Mouse (Mus musculus) stomach, embryonic 14.5 days (tissue): ENCODE results near the gene Hcfc2. TPM values are rescaled to one million over a fixed set of nuclear protein-coding genes. Genes with fewer than 3 reads are reported as not detected.

ENCODE experiments used
- ATAC-seq: fragments of 200-750 bp; cut with Nextera tagmentation; 2 replicates; pipeline ENCODE4 v1.8.0; 2017; ENCODE audit warnings: low read depth, moderate TSS enrichment; ENCODE audit not compliant: insufficient number of reproducible peaks, insufficient read depth, low FRiP score
- H3K27ac ChIP-seq: fragments of 300-500 bp; sonication (generic); 2 replicates; pipeline ENCODE4 v1.5.1; 2014; ENCODE audit warnings: mild to moderate bottlenecking, low read length, moderate library complexity, mixed read lengths
- H3K27me3 ChIP-seq: fragments of 300-500 bp; sonication (generic); 2 replicates; pipeline ENCODE4 v1.6.1; 2014; ENCODE audit warnings: low read length, control low read depth, mixed read lengths; ENCODE audit not compliant: control insufficient read depth, insufficient read depth
- H3K36me3 ChIP-seq: fragments of 300-500 bp; sonication (generic); 2 replicates; pipeline ENCODE4 v1.6.1; 2014; ENCODE audit warnings: mild to moderate bottlenecking, control low read depth, low read length, moderate library complexity, mixed read lengths; ENCODE audit not compliant: control insufficient read depth, insufficient read depth
- H3K4me1 ChIP-seq: fragments of 300-500 bp; sonication (generic); 2 replicates; pipeline ENCODE4 v1.6.1; 2014; ENCODE audit warnings: low read length, control low read depth, mixed read lengths; ENCODE audit not compliant: control insufficient read depth, insufficient read depth
- H3K4me2 ChIP-seq: fragments of 300-500 bp; sonication (generic); replicated peaks from 2 replicates; pipeline ENCODE4 v1.6.1; 2014; ENCODE audit warnings: low read depth, low read length, control low read depth
- H3K4me3 ChIP-seq: fragments of 300-500 bp; sonication (generic); 2 replicates; pipeline ENCODE4 v1.5.1; 2014; ENCODE audit warnings: low read depth, low read length, control low read depth
- H3K9ac ChIP-seq: fragments of 300-500 bp; sonication (generic); replicated peaks from 2 replicates; pipeline ENCODE4 v1.6.1; 2014; ENCODE audit warnings: low read depth, mild to moderate bottlenecking, control low read depth, low read length, moderate library complexity, mixed read lengths
- H3K9me3 ChIP-seq: fragments of 300-500 bp; sonication (generic); 2 replicates; pipeline ENCODE4 v1.6.1; 2016; ENCODE audit warnings: low read depth, low read length, control low read depth; ENCODE audit not compliant: control insufficient read depth
- WGBS: fragments of 180-500 bp; shearing (Covaris S2); extraction: QIAGEN DNeasy Blood & Tissue Kit; methylation state at CpG from one replicate; pipeline ENCODE4 v1.1.7; 2014; 5-methylcytosine and 5-hydroxymethylcytosine counted together
- polyA plus RNA-seq: library from polyadenylated mRNA; unstranded; fragments of >200 nt; fragmentation: Nextera tagmentation; extraction: Ambion mirVana; gene quantifications from 2 replicates; pipeline ENCODE4 v1.2.1, GENCODE M21; 2014

The Hcfc2 gene
- polyA plus RNA-seq, 1 experiment from 2014 or later, result 37.1 TPM

DNA sequence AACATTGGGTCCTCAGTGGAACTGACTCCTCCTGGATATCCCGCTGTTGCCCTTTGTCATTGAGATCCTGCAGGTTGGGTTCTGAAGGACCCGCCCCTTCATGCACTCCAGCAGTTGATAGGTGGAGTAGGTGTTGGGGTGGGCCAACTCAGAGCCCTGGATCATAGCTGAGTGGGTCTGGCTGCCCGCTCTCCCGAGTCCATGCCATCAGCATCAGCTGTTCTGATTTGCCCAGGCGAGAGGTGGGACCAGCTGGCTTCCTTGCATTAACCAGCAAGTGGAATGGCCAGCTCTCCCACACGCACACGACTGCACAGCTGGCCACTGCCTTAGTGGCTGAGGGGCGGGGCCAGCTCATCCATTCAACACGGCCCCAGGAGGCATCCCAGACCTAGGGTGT lies 72.9 kb downstream of the Hcfc2 start:
- no peaks in the 10 kb centered on the region for H3K36me3 ChIP-seq
- no peak overlapping the region for H3K9ac ChIP-seq
- no peak overlapping the region for H3K27ac ChIP-seq
- peak; percentile 51; the same call in 1 of the 2 replicates for ATAC-seq
- 26% methylated on average over 9 of the region's 9 CpGs for WGBS
- no peak overlapping the region for H3K4me2 ChIP-seq
- H3K9me3 ChIP-seq, result no peaks in the 10 kb centered on the region
- no peak overlapping the region for H3K4me3 ChIP-seq
- H3K4me1 ChIP-seq, result 0 out of 2 replicates have a peak, but pooled peaks cover 4% of the 10 kb centered on the region
- no peaks in the 10 kb centered on the region for H3K27me3 ChIP-seq

DNA sequence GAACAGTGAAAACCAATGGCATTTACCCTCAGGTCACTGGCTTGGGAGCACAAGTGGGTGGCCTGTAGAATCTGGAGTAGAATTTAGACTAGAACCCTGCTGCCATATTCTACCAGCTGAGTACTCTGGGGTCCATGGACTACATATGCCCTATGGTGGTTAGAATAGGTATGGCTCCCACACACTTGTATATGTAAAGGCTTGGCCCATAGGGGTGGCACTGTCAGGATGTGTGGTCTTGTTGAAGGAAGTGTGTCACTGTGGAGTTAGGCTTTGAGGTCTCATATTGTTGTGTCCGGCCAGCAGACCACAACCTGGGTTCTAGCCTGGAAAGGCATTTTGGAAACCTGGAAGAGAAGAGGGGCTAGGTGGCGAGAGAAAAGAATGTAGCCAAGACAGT lies 74.8 kb downstream of the Hcfc2 start:
- Histone ChIP-seq H3K36me3 (no peaks in the 10 kb centered on the region), H3K9ac (no peak overlapping the region), H3K4me3 (no peak overlapping the region), H3K4me2 (no peak overlapping the region), H3K27me3 (no peaks in the 10 kb centered on the region), H3K27ac (no peak overlapping the region), H3K9me3 (no peaks in the 10 kb centered on the region), H3K4me1 (no peaks in the 10 kb centered on the region)
- ATAC-seq, result no peak
- 98% methylated on average over 2 of the region's 2 CpGs for WGBS

DNA sequence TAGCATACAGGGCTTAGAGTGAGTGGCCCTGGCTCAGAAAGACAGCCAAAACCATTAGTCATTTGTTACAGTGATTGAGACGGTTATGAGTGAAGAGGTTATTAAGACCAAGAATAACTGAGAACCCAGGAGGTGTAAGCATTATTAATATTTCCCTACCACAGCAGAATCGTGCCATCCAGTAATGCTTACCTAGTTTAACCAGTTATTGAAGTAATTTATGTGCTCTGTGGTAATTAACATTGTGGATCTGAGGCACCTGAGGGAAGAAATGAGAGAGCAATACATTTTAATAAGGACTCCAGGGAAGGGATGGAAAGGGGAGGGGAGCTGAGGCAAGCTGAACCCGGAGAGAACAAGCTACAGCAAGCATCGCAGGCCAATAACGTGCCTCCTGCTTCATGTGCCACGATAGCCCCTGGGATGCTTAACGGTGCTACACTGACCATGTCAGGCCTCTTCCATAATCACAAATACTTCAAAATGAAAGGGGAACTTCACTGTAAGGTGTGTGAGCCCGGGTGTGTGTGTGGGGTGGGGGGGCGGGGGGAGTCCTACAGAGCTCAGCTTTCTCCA lies 75.7 kb downstream of the Hcfc2 start:
- Histone ChIP-seq H3K27me3 (no peaks in the 10 kb centered on the region), H3K9ac (no peak overlapping the region), H3K9me3 (no peaks in the 10 kb centered on the region), H3K4me3 (no peak overlapping the region), H3K4me1 (no peaks in the 10 kb centered on the region), H3K4me2 (no peak overlapping the region), H3K27ac (no peak overlapping the region), H3K36me3 (no peaks in the 10 kb centered on the region)
- WGBS, result 70% methylated on average over 9 of the region's 9 CpGs
- ATAC-seq, result no peak

DNA sequence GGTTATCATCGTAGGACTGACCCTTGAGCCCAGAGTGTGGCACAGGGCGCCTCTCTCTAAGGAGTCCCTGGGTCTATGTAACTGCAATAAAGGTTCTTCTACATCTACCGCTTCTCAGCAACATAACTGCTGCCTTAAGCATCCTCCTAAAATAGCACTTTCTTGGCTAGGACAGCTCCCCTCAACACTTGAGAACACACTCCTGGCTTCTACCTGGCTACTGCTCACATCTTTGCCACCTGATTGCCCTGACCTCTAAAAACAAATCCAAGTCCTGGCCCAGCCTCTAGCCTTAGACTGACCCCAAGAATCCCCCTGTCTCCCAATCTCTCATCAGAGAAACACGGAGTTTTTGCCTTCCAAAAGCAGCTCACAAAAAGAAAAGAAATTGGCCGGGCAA lies 78.9 kb downstream of the Hcfc2 start:
- Histone ChIP-seq H3K9me3 (no peaks in the 10 kb centered on the region), H3K9ac (no peak overlapping the region), H3K4me2 (no peak overlapping the region), H3K27me3 (no peaks in the 10 kb centered on the region), H3K4me3 (no peak overlapping the region), H3K4me1 (no peaks in the 10 kb centered on the region), H3K36me3 (no peaks in the 10 kb centered on the region), H3K27ac (no peak overlapping the region)
- ATAC-seq, result no peak
- WGBS, result 90% methylated on average over 5 of the region's 5 CpGs

- no peak overlapping the region for H3K4me3 ChIP-seq
- no peak for ATAC-seq
- H3K27me3 ChIP-seq, result no peaks in the 10 kb centered on the region
- no peaks in the 10 kb centered on the region for H3K4me1 ChIP-seq
- WGBS, result 55% methylated on average over 2 of the region's 2 CpGs
- no peak overlapping the region for H3K4me2 ChIP-seq
- no peak overlapping the region for H3K27ac ChIP-seq
- no peak overlapping the region for H3K9ac ChIP-seq
- no peaks in the 10 kb centered on the region for H3K36me3 ChIP-seq
- no peaks in the 10 kb centered on the region for H3K9me3 ChIP-seq
These were observed 81.1 kb downstream of the Hcfc2 start for GRCm38 (mm10) chr10:82777075-82777474.

- no peaks in the 10 kb centered on the region for H3K27me3 ChIP-seq
- H3K4me1 ChIP-seq, result no peaks in the 10 kb centered on the region
- no peak overlapping the region for H3K9ac ChIP-seq
- 0 out of 2 replicates have a peak, but pooled peaks have one; percentile 46 for ATAC-seq
- H3K9me3 ChIP-seq, result no peaks in the 10 kb centered on the region
- no peak overlapping the region for H3K4me3 ChIP-seq
- no peak overlapping the region for H3K27ac ChIP-seq
- H3K36me3 ChIP-seq, result no peaks in the 10 kb centered on the region
- H3K4me2 ChIP-seq, result no peak overlapping the region
- 31% methylated on average over 13 of the region's 13 CpGs for WGBS
These were observed 81.9 kb downstream of the Hcfc2 start for GRCm38 (mm10) chr10:82777886-82778285.

DNA sequence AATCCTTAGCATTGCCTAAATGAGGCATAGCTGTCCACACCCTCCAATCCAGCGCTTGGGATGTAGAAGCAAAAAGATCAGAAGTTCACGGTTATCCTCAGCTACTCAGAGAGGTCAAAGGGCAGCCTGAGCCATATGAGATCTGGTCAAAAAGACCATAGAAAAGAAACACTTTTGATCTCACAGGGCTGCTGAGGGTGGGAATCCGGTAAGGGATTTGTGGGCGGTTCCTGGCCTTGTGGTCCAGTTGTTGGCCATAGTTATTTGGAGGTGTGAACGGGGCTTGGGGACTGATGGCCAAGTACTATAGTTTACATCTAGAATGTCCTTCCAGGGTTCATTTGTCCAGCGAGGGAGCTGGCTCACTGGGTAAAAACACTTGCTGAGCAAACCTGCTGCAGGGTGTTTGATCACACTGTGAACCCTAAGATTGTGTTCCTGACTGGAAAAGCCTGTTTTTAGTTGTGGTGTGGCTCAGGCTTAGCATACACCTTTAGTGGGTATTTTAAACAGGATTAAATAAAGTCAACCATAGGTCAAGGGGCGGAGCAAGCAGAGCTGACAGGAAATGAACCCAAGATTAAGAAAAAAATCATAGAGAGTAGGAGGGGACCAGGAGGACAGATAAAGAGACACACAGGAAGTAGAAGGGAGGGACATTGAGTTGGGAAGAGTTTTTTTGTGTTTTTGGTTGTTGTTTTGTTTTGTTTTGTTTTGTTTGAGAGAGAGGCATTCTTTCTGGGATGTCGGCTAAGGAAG lies 83.0 kb downstream of the Hcfc2 start:
- Histone ChIP-seq H3K9ac (no peak overlapping the region), H3K27ac (no peak overlapping the region), H3K27me3 (no peaks in the 10 kb centered on the region), H3K9me3 (no peaks in the 10 kb centered on the region), H3K4me2 (no peak overlapping the region), H3K4me1 (no peaks in the 10 kb centered on the region), H3K36me3 (no peaks in the 10 kb centered on the region), H3K4me3 (no peak overlapping the region)
- ATAC-seq, result no peak
- 82% methylated on average over 8 of the region's 8 CpGs for WGBS

GRCm38 (mm10) chr10:82779831-82780230 lies 83.9 kb downstream of the Hcfc2 start:
- Histone ChIP-seq H3K36me3 (no peaks in the 10 kb centered on the region), H3K27me3 (no peaks in the 10 kb centered on the region), H3K9me3 (no peaks in the 10 kb centered on the region), H3K4me2 (no peak overlapping the region), H3K4me1 (no peaks in the 10 kb centered on the region), H3K27ac (no peak overlapping the region), H3K4me3 (no peak overlapping the region), H3K9ac (no peak overlapping the region)
- WGBS, result 96% methylated on average over 14 of the region's 14 CpGs
- no peak for ATAC-seq
